Mouse (Mus musculus) heart, embryonic 12.5 days (tissue): ENCODE data around the gene Cs. TPM values are rescaled to one million over a fixed set of nuclear protein-coding genes. Genes with fewer than 3 reads are reported as not detected.

Experiments
- ATAC-seq: fragments of 200-750 bp; cut with Nextera tagmentation; 2 replicates; pipeline ENCODE4 v1.8.0; 2017; ENCODE audit warnings: moderate TSS enrichment, moderate library complexity; ENCODE audit not compliant: insufficient number of reproducible peaks, low FRiP score
- H3K27ac ChIP-seq: fragments of 300-500 bp; sonication (generic); 2 replicates; pipeline ENCODE4 v1.5.1; 2016; ENCODE audit warnings: mild to moderate bottlenecking, moderate library complexity; ENCODE audit not compliant: poor library complexity, severe bottlenecking
- H3K27me3 ChIP-seq: fragments of 300-500 bp; sonication (generic); replicated peaks from 2 replicates; pipeline ENCODE4 v1.6.1; 2016; ENCODE audit warnings: mild to moderate bottlenecking, moderate library complexity
- H3K36me3 ChIP-seq: fragments of 300-500 bp; sonication (generic); 2 replicates; pipeline ENCODE4 v1.6.1; 2016; ENCODE audit warnings: mild to moderate bottlenecking, moderate library complexity
- H3K4me1 ChIP-seq: fragments of 300-500 bp; sonication (generic); replicated peaks from 2 replicates; pipeline ENCODE4 v1.6.1; 2016; ENCODE audit warnings: mild to moderate bottlenecking
- H3K4me2 ChIP-seq: fragments of 300-500 bp; sonication (generic); 2 replicates; pipeline ENCODE4 v1.6.1; 2016; ENCODE audit warnings: mild to moderate bottlenecking, moderate library complexity
- H3K4me3 ChIP-seq: fragments of 300-500 bp; sonication (generic); 2 replicates; pipeline ENCODE4 v1.5.1; 2016; ENCODE audit warnings: mild to moderate bottlenecking
- H3K9ac ChIP-seq: fragments of 300-500 bp; sonication (generic); 2 replicates; pipeline ENCODE4 v1.6.1; 2016; ENCODE audit warnings: mild to moderate bottlenecking, moderate library complexity
- H3K9me3 ChIP-seq: fragments of 300-500 bp; sonication (generic); replicated peaks from 2 replicates; pipeline ENCODE4 v1.6.1; 2016; ENCODE audit warnings: mild to moderate bottlenecking, moderate library complexity
- WGBS: fragments of 180-500 bp; shearing (Covaris S2); methylation state at CpG from one replicate; pipeline ENCODE4 v1.1.7; 2016; 5-methylcytosine and 5-hydroxymethylcytosine counted together
- polyA plus RNA-seq: library from polyadenylated mRNA; unstranded; fragments of >200 nt; fragmentation: Nextera tagmentation; extraction: Ambion mirVana; gene quantifications from 2 replicates; pipeline ENCODE4 v1.2.1, GENCODE M21; 2016

Gene Cs
- polyA plus RNA-seq, 1 experiment from 2014 or later: 418 TPM

DNA sequence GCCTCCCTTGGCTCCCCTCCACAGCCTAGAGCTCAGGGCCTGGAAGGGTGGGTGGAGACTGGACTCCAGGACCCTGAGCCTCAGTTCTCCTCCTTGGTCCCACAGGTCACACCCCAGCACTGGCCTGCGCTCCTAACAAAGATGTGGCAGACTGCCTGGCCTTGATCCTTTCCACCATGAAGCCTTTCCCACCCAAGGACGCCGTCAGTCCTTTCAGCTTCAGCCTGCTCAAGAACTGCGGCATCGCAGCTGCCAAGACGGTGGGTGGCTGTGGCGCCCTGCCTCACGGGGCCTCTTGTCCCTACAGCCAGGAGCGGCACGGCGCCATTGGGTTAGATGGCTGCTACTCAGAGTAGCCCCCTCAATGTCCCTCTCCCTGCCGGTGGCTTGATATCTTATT, 52.8 kb downstream of the Cs start:
- no peak overlapping the region for H3K4me2 ChIP-seq
- H3K9me3 ChIP-seq: no peaks in the 10 kb centered on the region
- no peak for ATAC-seq
- no peaks in the 10 kb centered on the region for H3K27me3 ChIP-seq
- WGBS: 89% methylated on average over 12 of the region's 12 CpGs
- H3K9ac ChIP-seq: no peak overlapping the region
- peaks cover 91% of the 10 kb centered on the region for H3K36me3 ChIP-seq
- peaks cover 11% of the 10 kb centered on the region for H3K4me1 ChIP-seq
- no peak overlapping the region for H3K4me3 ChIP-seq
- H3K27ac ChIP-seq: no peak overlapping the region

DNA sequence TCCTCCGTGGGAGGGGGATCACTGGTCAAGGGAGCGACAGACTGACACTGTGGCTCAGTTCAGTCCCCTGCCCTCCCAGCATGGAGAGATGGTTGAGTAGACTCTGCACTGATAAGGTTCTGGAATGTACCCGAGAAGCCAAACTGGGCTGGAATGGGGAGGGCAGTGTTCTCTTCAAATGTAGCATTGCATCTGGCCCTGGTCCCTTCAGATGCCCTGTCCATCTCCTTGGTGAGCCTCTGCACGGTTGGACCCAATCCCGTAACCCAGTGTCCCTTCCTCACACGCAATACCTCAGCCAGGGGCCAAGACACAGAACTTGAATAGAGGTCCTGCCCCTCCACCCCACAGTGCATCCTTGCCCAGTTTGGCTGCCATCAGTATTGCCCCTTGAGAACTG, 54.3 kb downstream of the Cs start:
- WGBS: 56% methylated on average over 6 of the region's 6 CpGs
- Histone ChIP-seq H3K4me3 (no peak overlapping the region), H3K9ac (0 out of 2 replicates have a peak overlapping the region, but pooled peaks have one; percentile 9)

DNA sequence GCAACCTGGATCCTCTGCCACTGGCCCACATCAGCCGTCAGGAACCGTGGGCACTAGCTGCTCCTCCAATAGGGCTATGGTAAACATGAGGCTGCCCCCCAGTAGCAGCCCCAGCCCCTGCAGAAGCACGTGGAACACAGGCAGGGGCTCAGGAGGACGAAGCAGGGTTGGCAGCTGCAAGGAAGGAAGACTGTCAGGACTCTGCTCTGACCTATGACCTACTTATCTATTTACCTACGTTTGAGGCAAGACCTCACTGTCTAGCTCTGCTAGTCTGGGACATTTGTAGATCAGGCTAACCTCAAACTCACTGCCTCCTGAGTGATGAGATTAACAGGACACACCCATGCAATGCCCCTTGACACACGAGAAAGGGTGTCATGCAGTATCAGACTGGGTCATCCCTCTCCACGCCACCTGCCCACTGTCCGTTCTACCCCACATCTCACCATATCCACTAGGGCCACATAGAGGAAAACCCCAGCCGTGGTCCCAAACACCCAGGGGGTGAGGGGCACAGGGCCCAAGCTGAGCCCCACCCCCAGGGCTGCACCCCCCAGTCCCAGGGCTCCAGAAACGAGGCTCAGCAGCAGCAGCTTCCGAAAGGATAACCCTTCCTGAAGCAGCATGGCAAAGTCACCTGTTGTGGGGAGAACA, 58.6 kb downstream of the Cs start:
- ATAC-seq: no peak
- no peak overlapping the region for H3K27ac ChIP-seq
- peaks cover 44% of the 10 kb centered on the region for H3K36me3 ChIP-seq
- WGBS: 56% methylated on average over 11 of the region's 11 CpGs
- no peak overlapping the region for H3K4me2 ChIP-seq
- peaks cover 10% of the 10 kb centered on the region for H3K4me1 ChIP-seq
- no peak overlapping the region for H3K4me3 ChIP-seq
- no peak overlapping the region for H3K9ac ChIP-seq
- no peaks in the 10 kb centered on the region for H3K9me3 ChIP-seq
- no peaks in the 10 kb centered on the region for H3K27me3 ChIP-seq

More for the DNA sequence above, 54.3 kb downstream of the Cs start:
- Histone ChIP-seq H3K27ac (no peak overlapping the region), H3K36me3 (peaks cover 85% of the 10 kb centered on the region), H3K9me3 (no peaks in the 10 kb centered on the region), H3K27me3 (no peaks in the 10 kb centered on the region), H3K4me2 (no peak overlapping the region), H3K4me1 (peaks cover 11% of the 10 kb centered on the region)
- no peak for ATAC-seq

DNA sequence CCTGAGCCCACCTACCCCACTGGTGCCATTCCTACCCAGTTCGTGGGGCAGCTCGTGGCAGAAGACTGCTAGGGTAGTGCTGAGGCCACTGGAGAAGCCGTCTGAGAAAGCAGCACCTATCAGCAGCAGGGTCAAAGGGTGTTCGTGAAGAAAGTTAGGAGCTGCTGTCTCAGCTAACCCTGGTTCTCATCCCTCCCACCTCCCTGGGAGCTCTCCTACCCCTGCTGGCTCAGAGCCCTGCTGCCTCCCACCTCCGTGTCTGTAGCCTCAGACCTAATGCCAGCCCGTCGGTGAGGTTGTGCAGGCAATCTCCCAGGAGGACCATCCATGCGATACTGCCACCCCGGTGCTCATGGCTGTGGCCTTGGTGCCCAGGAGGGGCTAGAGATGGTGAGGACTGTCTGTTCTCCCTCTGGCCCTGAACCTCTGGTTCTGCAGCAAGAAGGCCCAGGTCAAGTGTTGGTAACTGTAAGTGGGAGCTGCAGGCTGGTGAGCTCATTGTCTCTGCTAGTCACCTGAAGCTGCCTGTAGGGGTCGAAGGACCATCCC, 59.3 kb downstream of the Cs start:
- ATAC-seq: no peak
- Histone ChIP-seq H3K27me3 (no peaks in the 10 kb centered on the region), H3K9me3 (no peaks in the 10 kb centered on the region), H3K9ac (no peak overlapping the region), H3K27ac (no peak overlapping the region), H3K4me3 (no peak overlapping the region), H3K36me3 (peaks cover 39% of the 10 kb centered on the region), H3K4me2 (no peak overlapping the region), H3K4me1 (0 out of 2 replicates have a peak, but pooled peaks cover 6% of the 10 kb centered on the region)
- WGBS: 57% methylated on average over 10 of the region's 10 CpGs

DNA sequence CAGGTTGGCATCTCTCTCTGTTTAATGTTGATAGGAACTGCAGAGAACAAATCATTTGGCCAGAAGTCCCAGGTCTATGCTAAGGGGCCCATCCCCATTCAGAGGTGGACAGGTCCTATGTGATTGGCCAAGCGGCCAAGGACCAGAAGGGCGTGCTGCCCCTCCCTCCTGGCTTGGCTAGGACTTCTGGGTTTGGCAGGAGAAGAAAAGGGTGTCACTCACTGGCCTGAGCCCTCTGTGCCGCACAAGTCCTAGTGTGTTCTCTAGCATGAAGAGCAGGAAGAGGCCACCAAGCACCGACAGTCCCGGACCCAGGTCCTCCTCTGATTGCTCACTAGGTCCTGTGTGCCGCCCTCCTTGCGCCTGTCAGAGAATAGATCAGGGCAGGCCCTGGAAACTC, 59.9 kb downstream of the Cs start:
- peaks cover 32% of the 10 kb centered on the region for H3K36me3 ChIP-seq
- no peaks in the 10 kb centered on the region for H3K27me3 ChIP-seq
- H3K4me1 ChIP-seq: 0 out of 2 replicates have a peak, but pooled peaks cover 3% of the 10 kb centered on the region
- WGBS: 75% methylated on average over 7 of the region's 7 CpGs
- no peak overlapping the region for H3K9ac ChIP-seq
- H3K4me2 ChIP-seq: no peak overlapping the region
- no peak overlapping the region for H3K27ac ChIP-seq
- no peak overlapping the region for H3K4me3 ChIP-seq
- ATAC-seq: no peak
- no peaks in the 10 kb centered on the region for H3K9me3 ChIP-seq

- Histone ChIP-seq H3K4me1 (0 out of 2 replicates have a peak, but pooled peaks cover 3% of the 10 kb centered on the region), H3K36me3 (peaks cover 18% of the 10 kb centered on the region), H3K9me3 (no peaks in the 10 kb centered on the region), H3K27me3 (no peaks in the 10 kb centered on the region), H3K4me2 (no peak overlapping the region), H3K4me3 (no peak overlapping the region), H3K9ac (no peak overlapping the region), H3K27ac (no peak overlapping the region)
- ATAC-seq: peak; percentile 11; the same call in 1 of the 2 replicates
- 30% methylated on average over 5 of the region's 5 CpGs for WGBS
These were observed 62.8 kb downstream of the Cs start for GRCm38 (mm10) chr10:128400338-128400737.

GRCm38 (mm10) chr10:128401056-128401455, 63.5 kb downstream of the Cs start, which contains the start of gene Slc39a5:
Gene Slc39a5, minus strand, starts transcription at chr10:128401229.
- no peak within 1 kb of the TSS for H3K4me3 ChIP-seq
- 46% methylated on average over 2 of the region's 2 CpGs for WGBS
- no peak within 1 kb of the TSS for H3K9ac ChIP-seq
- peaks cover 18% of the 10 kb centered on the region for H3K36me3 ChIP-seq
- no peak within 1 kb of the TSS for H3K27ac ChIP-seq
- H3K4me1 ChIP-seq: 0 out of 2 replicates have a peak, but pooled peaks cover 3% of the 10 kb centered on the region
- H3K4me2 ChIP-seq: no peak within 1 kb of the TSS
- H3K27me3 ChIP-seq: no peaks in the 10 kb centered on the region
- ATAC-seq: no peak
- H3K9me3 ChIP-seq: no peaks in the 10 kb centered on the region

GRCm38 (mm10) chr10:128401638-128402037, 64.1 kb downstream of the Cs start:
- Histone ChIP-seq H3K9me3 (no peaks in the 10 kb centered on the region), H3K9ac (no peak overlapping the region), H3K36me3 (peaks cover 23% of the 10 kb centered on the region), H3K4me3 (no peak overlapping the region), H3K4me2 (no peak overlapping the region), H3K27me3 (no peaks in the 10 kb centered on the region), H3K27ac (no peak overlapping the region), H3K4me1 (0 out of 2 replicates have a peak, but pooled peaks cover 3% of the 10 kb centered on the region)
- WGBS: 77% methylated on average over 9 of the region's 9 CpGs
- ATAC-seq: no peak

- H3K27ac ChIP-seq: no peak overlapping the region
- H3K9me3 ChIP-seq: no peaks in the 10 kb centered on the region
- WGBS: 82% methylated on average over 7 of the region's 7 CpGs
- peaks cover 32% of the 10 kb centered on the region for H3K36me3 ChIP-seq
- H3K4me3 ChIP-seq: no peak overlapping the region
- H3K4me1 ChIP-seq: peaks cover 9% of the 10 kb centered on the region
- no peak for ATAC-seq
- no peak overlapping the region for H3K9ac ChIP-seq
- H3K4me2 ChIP-seq: no peak overlapping the region
- H3K27me3 ChIP-seq: no peaks in the 10 kb centered on the region
These were observed 66.4 kb downstream of the Cs start for GRCm38 (mm10) chr10:128403931-128404330.

DNA sequence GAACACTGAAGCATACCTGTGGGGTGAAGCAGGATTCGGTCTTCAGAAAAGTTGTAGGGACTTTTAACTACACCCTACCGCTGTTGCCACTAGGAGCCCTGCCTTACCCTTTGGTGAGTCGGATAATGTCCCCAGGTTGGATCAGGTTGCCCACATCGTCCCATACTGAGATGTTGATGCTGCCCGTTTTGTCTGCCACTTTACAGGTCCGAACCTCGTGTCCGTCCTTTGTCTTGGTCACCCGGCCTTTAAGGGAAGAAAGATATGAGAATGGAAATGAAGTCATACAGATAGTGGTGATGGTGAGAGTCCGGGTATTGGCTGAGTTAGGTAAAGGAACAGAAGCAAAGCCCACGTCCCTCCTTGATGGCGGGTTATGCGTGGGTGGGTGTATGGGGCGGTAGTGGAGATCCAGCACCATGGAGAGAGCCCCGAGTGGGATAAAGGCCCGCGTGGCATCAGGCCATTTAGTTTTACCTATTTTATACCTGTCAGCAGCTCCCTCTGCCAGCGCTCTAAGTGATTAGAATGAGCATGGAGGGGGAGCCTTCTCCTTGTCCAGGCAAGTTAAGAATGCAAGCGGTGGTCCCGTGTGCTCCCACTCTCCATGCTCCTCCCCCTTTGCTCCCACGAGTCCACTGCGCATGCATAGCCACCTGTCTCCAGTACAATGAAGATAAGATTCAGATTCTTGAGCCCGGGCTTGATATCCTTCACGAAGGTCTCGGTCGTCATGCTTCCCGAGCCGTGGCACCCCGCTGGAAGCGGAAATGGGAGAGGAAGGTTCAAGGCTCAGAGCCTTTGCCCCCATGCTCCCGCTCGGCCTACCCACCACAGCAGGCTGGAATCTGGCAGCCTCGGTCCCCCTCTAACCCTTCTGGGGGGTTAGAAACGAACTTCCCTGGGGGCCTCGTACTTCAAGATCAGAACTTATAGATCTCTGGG, 71.3 kb downstream of the Cs start:
- Histone ChIP-seq H3K27me3 (no peaks in the 10 kb centered on the region), H3K36me3 (peaks cover 31% of the 10 kb centered on the region), H3K9me3 (no peaks in the 10 kb centered on the region), H3K9ac (peak overlapping the region; percentile 88), H3K27ac (peak overlapping the region; percentile 58; the same call in 1 of the 2 replicates), H3K4me1 (peaks cover 36% of the 10 kb centered on the region), H3K4me2 (peak overlapping the region; percentile 84), H3K4me3 (peak overlapping the region; percentile 86)
- no peak for ATAC-seq
- 15% methylated on average over 35 of the region's 35 CpGs for WGBS
